Mouse (Mus musculus) hindbrain, embryonic 11.5 days (tissue): ENCODE measurements at regions not wholly inside any gene's neighbourhood (a gene's known extent, or its start where the extent isn't known, plus 50 kb on each side); places are given as distances from the start of the nearest gene placed in this dataset.

Experiments
- ATAC-seq: fragments of 200-750 bp; cut with Nextera tagmentation; 2 replicates; pipeline ENCODE4 v1.8.0; 2017; ENCODE audit warnings: mild to moderate bottlenecking, moderate TSS enrichment, moderate library complexity; ENCODE audit not compliant: low FRiP score
- DNase-seq: peaks from one replicate; pipeline ENCODE4 v3.0.0-alpha.2; 2015; ENCODE audit warnings: low spot score
- H3K27ac ChIP-seq: fragments of 300-500 bp; sonication (generic); 2 replicates; pipeline ENCODE4 v1.5.1; 2014; ENCODE audit warnings: mild to moderate bottlenecking, low read depth, low read length
- H3K27me3 ChIP-seq: fragments of 300-500 bp; sonication (generic); 2 replicates; pipeline ENCODE4 v1.6.1; 2014; ENCODE audit warnings: mild to moderate bottlenecking, low read length, moderate library complexity, mixed read lengths; ENCODE audit not compliant: control insufficient read depth, insufficient read depth
- H3K36me3 ChIP-seq: fragments of 300-500 bp; sonication (generic); 2 replicates; pipeline ENCODE4 v1.6.1; 2014; ENCODE audit warnings: mild to moderate bottlenecking, low read length, moderate library complexity, mixed read lengths; ENCODE audit not compliant: control insufficient read depth, insufficient read depth
- H3K4me1 ChIP-seq: fragments of 300-500 bp; sonication (generic); replicated peaks from 2 replicates; pipeline ENCODE4 v1.6.1; 2014; ENCODE audit warnings: low read length, mixed read lengths; ENCODE audit not compliant: control insufficient read depth, insufficient read depth
- H3K4me2 ChIP-seq: fragments of 300-500 bp; sonication (generic); replicated peaks from 2 replicates; pipeline ENCODE4 v1.6.1; 2014; ENCODE audit warnings: mild to moderate bottlenecking, low read depth, low read length
- H3K4me3 ChIP-seq: fragments of 300-500 bp; sonication (generic); 2 replicates; pipeline ENCODE4 v1.5.1; 2014; ENCODE audit warnings: low read depth, low read length
- H3K9ac ChIP-seq: fragments of 300-500 bp; sonication (generic); 2 replicates; pipeline ENCODE4 v1.6.1; 2014; ENCODE audit warnings: low read depth, low read length
- H3K9me3 ChIP-seq: fragments of 300-500 bp; sonication (generic); 2 replicates; pipeline ENCODE4 v1.6.1; 2016; ENCODE audit warnings: low read length; ENCODE audit not compliant: control insufficient read depth
- WGBS: fragments of 180-500 bp; shearing (Covaris S2); extraction: QIAGEN DNeasy Blood & Tissue Kit; methylation state at CpG from one replicate; pipeline ENCODE4 v1.1.7; 2014; 5-methylcytosine and 5-hydroxymethylcytosine counted together

- no peaks in the 10 kb centered on the region for H3K4me1 ChIP-seq
- H3K4me3 ChIP-seq, result no peak overlapping the region
- no peaks in the 10 kb centered on the region for H3K27me3 ChIP-seq
- H3K9me3 ChIP-seq, result no peaks in the 10 kb centered on the region
- no peaks in the 10 kb centered on the region for H3K36me3 ChIP-seq
- H3K9ac ChIP-seq, result no peak overlapping the region
- 79% methylated on average over 4 of the region's 4 CpGs for whole genome bisulfite sequencing
- H3K4me2 ChIP-seq, result no peak overlapping the region
- DNase-seq (no peak), ATAC-seq (no peak)
- no peak overlapping the region for H3K27ac ChIP-seq
These were observed 440.4 kb downstream of the Fgf9 start for GRCm38 (mm10) chr14:58510790-58511189.

GRCm38 (mm10) chr14:58509106-58509505, 438.8 kb downstream of the Fgf9 start:
- Histone ChIP-seq H3K27ac (no peak overlapping the region), H3K9ac (no peak overlapping the region), H3K4me1 (no peaks in the 10 kb centered on the region), H3K9me3 (no peaks in the 10 kb centered on the region), H3K4me3 (no peak overlapping the region), H3K4me2 (no peak overlapping the region), H3K27me3 (no peaks in the 10 kb centered on the region), H3K36me3 (no peaks in the 10 kb centered on the region)
- 60% methylated on average over 4 of the region's 4 CpGs for WGBS
- ATAC-seq (no peak), DNase-seq (no peak)

GRCm38 (mm10) chr14:58506490-58506889, 436.1 kb downstream of the Fgf9 start:
- no peak overlapping the region for H3K27ac ChIP-seq
- no peak overlapping the region for H3K4me3 ChIP-seq
- no peaks in the 10 kb centered on the region for H3K36me3 ChIP-seq
- H3K9me3 ChIP-seq, result no peaks in the 10 kb centered on the region
- no peak for ATAC-seq
- no peak overlapping the region for H3K9ac ChIP-seq
- 84% methylated on average over 3 of the region's 3 CpGs for WGBS
- no peak overlapping the region for H3K4me2 ChIP-seq
- no peaks in the 10 kb centered on the region for H3K4me1 ChIP-seq
- no peak for DNase-seq
- H3K27me3 ChIP-seq, result no peaks in the 10 kb centered on the region

GRCm38 (mm10) chr14:58505841-58506240, 435.5 kb downstream of the Fgf9 start:
- Histone ChIP-seq H3K9me3 (no peaks in the 10 kb centered on the region), H3K9ac (no peak overlapping the region), H3K36me3 (no peaks in the 10 kb centered on the region), H3K4me2 (no peak overlapping the region), H3K4me3 (no peak overlapping the region), H3K27ac (no peak overlapping the region), H3K4me1 (no peaks in the 10 kb centered on the region), H3K27me3 (no peaks in the 10 kb centered on the region)
- no peak for DNase-seq
- no peak for ATAC-seq

GRCm38 (mm10) chr14:58502890-58503289, 432.5 kb downstream of the Fgf9 start:
- Histone ChIP-seq H3K27me3 (no peaks in the 10 kb centered on the region), H3K27ac (no peak overlapping the region), H3K9ac (no peak overlapping the region), H3K4me3 (no peak overlapping the region), H3K4me2 (no peak overlapping the region), H3K36me3 (no peaks in the 10 kb centered on the region), H3K9me3 (no peaks in the 10 kb centered on the region), H3K4me1 (peaks cover 2% of the 10 kb centered on the region; the same call in 1 of the 2 replicates)
- DNase-seq (no peak), ATAC-seq (no peak)
- 89% methylated on average over 8 of the region's 8 CpGs for WGBS

- H3K36me3 ChIP-seq, result no peaks in the 10 kb centered on the region
- no peaks in the 10 kb centered on the region for H3K9me3 ChIP-seq
- H3K9ac ChIP-seq, result no peak overlapping the region
- no peak for DNase-seq
- H3K27me3 ChIP-seq, result no peaks in the 10 kb centered on the region
- no peak for ATAC-seq
- no peak overlapping the region for H3K27ac ChIP-seq
- no peak overlapping the region for H3K4me3 ChIP-seq
- 26% methylated on average over 2 of the region's 2 CpGs for WGBS
- no peak overlapping the region for H3K4me2 ChIP-seq
- peaks cover 2% of the 10 kb centered on the region; the same call in 1 of the 2 replicates for H3K4me1 ChIP-seq
These were observed 429.7 kb downstream of the Fgf9 start for GRCm38 (mm10) chr14:58500014-58500413.

GRCm38 (mm10) chr14:58499501-58499900, 429.2 kb downstream of the Fgf9 start:
- peaks cover 2% of the 10 kb centered on the region; the same call in 1 of the 2 replicates for H3K4me1 ChIP-seq
- H3K9ac ChIP-seq, result no peak overlapping the region
- no peak overlapping the region for H3K4me3 ChIP-seq
- no peaks in the 10 kb centered on the region for H3K36me3 ChIP-seq
- WGBS, result 39% methylated on average over 6 of the region's 6 CpGs
- ATAC-seq, result no peak
- H3K27me3 ChIP-seq, result no peaks in the 10 kb centered on the region
- H3K27ac ChIP-seq, result no peak overlapping the region
- H3K9me3 ChIP-seq, result no peaks in the 10 kb centered on the region
- DNase-seq, result no peak
- H3K4me2 ChIP-seq, result no peak overlapping the region

- DNase-seq, result no peak
- Histone ChIP-seq H3K9me3 (no peaks in the 10 kb centered on the region), H3K9ac (no peak overlapping the region), H3K4me1 (peaks cover 2% of the 10 kb centered on the region; the same call in 1 of the 2 replicates), H3K4me3 (no peak overlapping the region), H3K27ac (no peak overlapping the region), H3K36me3 (no peaks in the 10 kb centered on the region), H3K4me2 (no peak overlapping the region), H3K27me3 (no peaks in the 10 kb centered on the region)
- no peak for ATAC-seq
- WGBS, result 93% methylated on average over 7 of the region's 7 CpGs
These were observed 428.7 kb downstream of the Fgf9 start for GRCm38 (mm10) chr14:58499071-58499470.

GRCm38 (mm10) chr14:58496902-58497301, 426.6 kb downstream of the Fgf9 start:
- Histone ChIP-seq H3K27ac (no peak overlapping the region), H3K4me2 (no peak overlapping the region), H3K4me1 (peaks cover 2% of the 10 kb centered on the region; the same call in 1 of the 2 replicates), H3K9me3 (no peaks in the 10 kb centered on the region), H3K27me3 (no peaks in the 10 kb centered on the region), H3K36me3 (no peaks in the 10 kb centered on the region), H3K9ac (no peak overlapping the region), H3K4me3 (no peak overlapping the region)
- ATAC-seq, result no peak
- DNase-seq, result no peak
- 88% methylated on average over 3 of the region's 3 CpGs for WGBS
